Mouse (Mus musculus) c-Kit-positive CD71-negative TER-119-negative erythroid progenitor cells, embryonic 14.5 days (primary cell): Measurements from ENCODE around the gene Gm28048.

Experiments used
- DNase-seq: peaks from one replicate; pipeline ENCODE4 v3.0.0-alpha.2; 2013; ENCODE audit warnings: low read depth

Gene Gm28048

GRCm38 (mm10) chr11:22793881-22794203 is 188.0 kb downstream of the Gm28048 start:
- no peak for DNase-seq

GRCm38 (mm10) chr11:22793176-22793880 is 188.6 kb downstream of the Gm28048 start:
- DNase-seq = no peak

- DNase-seq = no peak
Observed at GRCm38 (mm10) chr11:22792149-22792548, 189.7 kb downstream of the Gm28048 start.

- DNase-seq = no peak
Observed at GRCm38 (mm10) chr11:22791726-22792125, 190.2 kb downstream of the Gm28048 start.

- no peak for DNase-seq
Observed at GRCm38 (mm10) chr11:22787833-22788232, 194.1 kb downstream of the Gm28048 start.
